Mouse (Mus musculus) ES-E14 (cell line): ENCODE results near the gene Pou2f2.

Experiments used
- CHD2 ChIP-seq: IDR thresholded peaks from 2 replicates; pipeline ENCODE4 v1.6.1; 2014; ENCODE audit warnings: mild to moderate bottlenecking, low read depth, low read length, inconsistent platforms
- HCFC1 ChIP-seq: IDR thresholded peaks from 2 replicates; pipeline ENCODE4 v1.6.1; 2012; ENCODE audit warnings: low read length, inconsistent platforms, borderline replicate concordance; ENCODE audit not compliant: insufficient read depth
- MAFK ChIP-seq: IDR thresholded peaks from 2 replicates; pipeline ENCODE4 v1.6.1; 2014; ENCODE audit warnings: mild to moderate bottlenecking, low read depth, low read length, inconsistent platforms; ENCODE audit not compliant: insufficient read depth

DNA sequence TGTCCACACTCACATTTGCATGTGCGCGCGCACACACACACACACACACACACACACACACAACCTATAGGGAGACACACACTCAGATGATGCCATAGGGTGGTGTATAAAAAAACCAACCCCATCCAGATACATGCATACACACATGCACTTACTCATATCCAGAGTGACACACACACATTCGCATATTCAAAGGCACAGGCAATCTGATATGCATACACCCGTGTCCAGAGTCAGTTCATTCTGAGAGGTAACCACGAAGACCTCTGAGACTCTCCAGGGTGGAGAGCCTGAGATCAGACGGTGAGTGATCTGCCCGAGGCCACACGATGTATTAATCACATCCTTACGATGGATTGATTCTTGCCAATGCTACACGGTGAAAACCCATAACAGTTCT, 49.0 kb downstream of the Pou2f2 start:
- TF ChIP-seq MAFK, result no peak
- no peak for TF ChIP-seq CHD2
- TF ChIP-seq HCFC1, result no peak
